Mouse (Mus musculus) neural tube, embryonic 15.5 days (tissue): ENCODE results near the gene Gm20388. TPM values are rescaled to one million over a fixed set of nuclear protein-coding genes. Genes with fewer than 3 reads are reported as not detected.
A peak's percentile ranks its signal among the peaks of the same experiment; 100 is the strongest.
"Not testable (repeated sequence)": the region's sequence is repeated elsewhere in the genome, so short reads cannot be mapped to it uniquely, and the experiment has no call there.

Experiments
- ATAC-seq: fragments of 200-750 bp; cut with Nextera tagmentation; 2 replicates; pipeline ENCODE4 v1.8.0; 2017; ENCODE audit warnings: mild to moderate bottlenecking, moderate TSS enrichment, moderate library complexity; ENCODE audit not compliant: low FRiP score
- H3K27ac ChIP-seq: fragments of 300-500 bp; sonication (generic); replicated peaks from 2 replicates; pipeline ENCODE4 v1.5.1; 2015; ENCODE audit warnings: mild to moderate bottlenecking, inconsistent platforms
- H3K27me3 ChIP-seq: fragments of 300-500 bp; sonication (generic); replicated peaks from 2 replicates; pipeline ENCODE4 v1.6.1; 2015; ENCODE audit warnings: inconsistent platforms
- H3K36me3 ChIP-seq: fragments of 300-500 bp; sonication (generic); 2 replicates; pipeline ENCODE4 v1.6.1; 2015; ENCODE audit warnings: inconsistent platforms
- H3K4me1 ChIP-seq: fragments of 300-500 bp; sonication (generic); 2 replicates; pipeline ENCODE4 v1.6.1; 2015; ENCODE audit warnings: inconsistent platforms
- H3K4me2 ChIP-seq: fragments of 300-500 bp; sonication (generic); 2 replicates; pipeline ENCODE4 v1.6.1; 2015; ENCODE audit warnings: inconsistent platforms, mild to moderate bottlenecking, moderate library complexity
- H3K4me3 ChIP-seq: fragments of 300-500 bp; sonication (generic); replicated peaks from 2 replicates; pipeline ENCODE4 v1.5.1; 2015; ENCODE audit warnings: mild to moderate bottlenecking, inconsistent platforms
- H3K9ac ChIP-seq: fragments of 300-500 bp; sonication (generic); replicated peaks from 2 replicates; pipeline ENCODE4 v1.6.1; 2015; ENCODE audit warnings: mild to moderate bottlenecking, inconsistent platforms
- H3K9me3 ChIP-seq: fragments of 300-500 bp; sonication (generic); replicated peaks from 2 replicates; pipeline ENCODE4 v1.6.1; 2016; ENCODE audit warnings: inconsistent platforms
- WGBS: fragments of 180-500 bp; shearing (Covaris S2); methylation state at CpG from one replicate; pipeline ENCODE4 v1.1.7; 2015; ENCODE audit warnings: mixed read lengths; 5-methylcytosine and 5-hydroxymethylcytosine counted together
- polyA plus RNA-seq: library from polyadenylated mRNA; unstranded; fragments of >200 nt; fragmentation: Nextera tagmentation; extraction: Ambion mirVana; gene quantifications from 2 replicates; pipeline ENCODE4 v1.2.1, GENCODE M21; 2015

The Gm20388 gene
- polyA plus RNA-seq, 1 experiment from 2014 or later: not detected

DNA sequence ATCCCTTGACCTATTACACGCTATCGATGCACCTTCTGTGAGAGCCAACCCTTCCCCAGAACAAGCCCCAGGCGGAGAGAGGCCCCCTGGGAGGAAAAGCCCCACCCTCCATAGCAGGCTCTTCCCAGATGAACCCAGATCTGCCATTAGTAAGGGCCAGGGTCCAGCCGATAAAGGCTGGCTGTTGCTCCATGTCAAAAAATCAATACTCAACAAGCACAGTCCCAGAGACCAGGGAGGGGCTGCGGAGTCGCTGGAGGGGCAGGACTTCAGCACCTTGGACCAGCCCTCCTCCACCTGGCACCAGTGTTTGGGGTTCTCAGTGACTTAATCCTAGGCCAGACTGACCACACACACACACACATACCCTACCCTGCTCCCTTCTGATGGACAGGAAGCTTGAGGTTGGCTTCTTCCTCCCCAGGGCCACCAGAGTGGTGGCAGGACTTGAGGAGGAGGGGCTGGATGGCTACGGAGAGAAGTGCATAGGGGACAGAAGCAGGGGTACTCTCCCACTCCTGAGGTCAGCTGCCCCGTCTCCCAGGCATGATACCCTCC, 2407.4 kb downstream of the Gm20388 start:
- no peaks in the 10 kb centered on the region for H3K36me3 ChIP-seq
- ATAC-seq: no peak

GRCm38 (mm10) chr8:122319045-122319707, 2408.5 kb downstream of the Gm20388 start:
- no peak overlapping the region for H3K4me2 ChIP-seq
- H3K4me3 ChIP-seq: no peak overlapping the region
- H3K9ac ChIP-seq: no peak overlapping the region
- no peaks in the 10 kb centered on the region for H3K9me3 ChIP-seq
- H3K27ac ChIP-seq: no peak overlapping the region
- no peak for ATAC-seq
- 83% methylated on average over 11 of the region's 11 CpGs for WGBS
- H3K4me1 ChIP-seq: peaks cover 24% of the 10 kb centered on the region
- no peaks in the 10 kb centered on the region for H3K36me3 ChIP-seq
- H3K27me3 ChIP-seq: no peaks in the 10 kb centered on the region

More for the DNA sequence above, 2407.4 kb downstream of the Gm20388 start:
- H3K4me2 ChIP-seq: no peak overlapping the region
- H3K4me3 ChIP-seq: no peak overlapping the region
- H3K4me1 ChIP-seq: peaks cover 18% of the 10 kb centered on the region
- no peak overlapping the region for H3K9ac ChIP-seq
- no peak overlapping the region for H3K27ac ChIP-seq
- WGBS: 65% methylated on average over 8 of the region's 8 CpGs
- H3K9me3 ChIP-seq: no peaks in the 10 kb centered on the region
- no peaks in the 10 kb centered on the region for H3K27me3 ChIP-seq

DNA sequence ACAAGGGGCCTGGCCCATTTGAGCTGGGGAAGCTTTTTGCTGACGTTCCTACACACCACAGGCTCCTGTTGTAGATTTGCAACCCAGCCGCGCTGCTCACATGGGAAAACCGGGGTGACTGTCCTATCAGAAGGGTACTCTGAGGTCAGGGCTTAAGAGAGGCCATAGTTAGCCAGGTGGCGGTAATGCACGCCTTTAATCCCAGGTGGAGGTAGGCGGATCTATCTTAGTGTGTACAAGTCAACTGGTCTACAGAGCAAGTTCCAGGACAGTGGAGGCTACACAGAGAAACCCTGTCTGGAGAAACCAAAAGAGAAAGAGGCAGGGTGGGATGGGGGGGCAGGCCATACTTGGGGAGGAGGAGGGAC, 2409.1 kb downstream of the Gm20388 start:
- Histone ChIP-seq H3K9me3 (no peaks in the 10 kb centered on the region), H3K9ac (no peak overlapping the region), H3K4me1 (peaks cover 29% of the 10 kb centered on the region), H3K4me2 (no peak overlapping the region), H3K27me3 (no peaks in the 10 kb centered on the region), H3K36me3 (no peaks in the 10 kb centered on the region), H3K4me3 (no peak overlapping the region), H3K27ac (no peak overlapping the region)
- ATAC-seq: no peak
- 86% methylated on average over 7 of the region's 7 CpGs for WGBS

GRCm38 (mm10) chr8:122320541-122320940, 2409.9 kb downstream of the Gm20388 start:
- H3K27ac ChIP-seq: peak overlapping the region; percentile 33; the same call in 1 of the 2 replicates
- ATAC-seq: no peak
- H3K27me3 ChIP-seq: no peaks in the 10 kb centered on the region
- no peak overlapping the region for H3K4me3 ChIP-seq
- H3K9me3 ChIP-seq: no peaks in the 10 kb centered on the region
- 15% methylated on average over 3 of the region's 3 CpGs for WGBS
- H3K4me2 ChIP-seq: no peak overlapping the region
- H3K4me1 ChIP-seq: peaks cover 31% of the 10 kb centered on the region
- no peaks in the 10 kb centered on the region for H3K36me3 ChIP-seq
- H3K9ac ChIP-seq: no peak overlapping the region

- ATAC-seq: no peak
- Histone ChIP-seq H3K4me2 (no peak overlapping the region), H3K27ac (no peak overlapping the region), H3K36me3 (no peaks in the 10 kb centered on the region), H3K9ac (no peak overlapping the region), H3K4me3 (no peak overlapping the region), H3K4me1 (peaks cover 39% of the 10 kb centered on the region), H3K27me3 (no peaks in the 10 kb centered on the region), H3K9me3 (no peaks in the 10 kb centered on the region)
- 74% methylated on average over 10 of the region's 10 CpGs for WGBS
Measured at GRCm38 (mm10) chr8:122321455-122321921, 2410.8 kb downstream of the Gm20388 start.

DNA sequence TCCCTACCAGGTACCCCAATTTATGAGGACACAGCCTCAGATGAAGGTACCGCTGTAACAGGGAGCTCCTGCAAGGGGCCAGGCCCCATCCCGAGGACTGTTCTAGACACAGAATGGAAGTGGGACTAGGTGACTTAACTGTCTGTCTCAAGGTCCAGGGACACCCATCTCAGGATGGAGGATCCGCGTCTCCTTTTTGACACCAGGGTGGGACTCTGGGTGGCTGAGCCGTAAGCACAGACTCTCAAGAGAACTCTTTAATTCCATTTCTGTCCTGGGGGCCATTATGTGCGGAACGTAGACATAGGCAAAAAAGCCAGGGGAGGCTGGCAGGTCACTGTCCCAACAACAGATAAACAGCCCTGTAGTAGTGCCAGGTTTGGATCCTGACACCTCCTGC, 2411.5 kb downstream of the Gm20388 start:
- no peak overlapping the region for H3K9ac ChIP-seq
- ATAC-seq: no peak
- H3K4me2 ChIP-seq: no peak overlapping the region
- H3K9me3 ChIP-seq: no peaks in the 10 kb centered on the region
- H3K4me1 ChIP-seq: peaks cover 39% of the 10 kb centered on the region
- no peaks in the 10 kb centered on the region for H3K36me3 ChIP-seq
- WGBS: 87% methylated on average over 7 of the region's 7 CpGs
- H3K27me3 ChIP-seq: no peaks in the 10 kb centered on the region
- no peak overlapping the region for H3K4me3 ChIP-seq
- no peak overlapping the region for H3K27ac ChIP-seq

GRCm38 (mm10) chr8:122322792-122323191, 2412.2 kb downstream of the Gm20388 start:
- H3K36me3 ChIP-seq: no peaks in the 10 kb centered on the region
- H3K4me2 ChIP-seq: no peak overlapping the region
- H3K27ac ChIP-seq: no peak overlapping the region
- H3K9ac ChIP-seq: no peak overlapping the region
- H3K9me3 ChIP-seq: no peaks in the 10 kb centered on the region
- H3K27me3 ChIP-seq: no peaks in the 10 kb centered on the region
- peaks cover 39% of the 10 kb centered on the region for H3K4me1 ChIP-seq
- no peak for ATAC-seq
- H3K4me3 ChIP-seq: no peak overlapping the region
- WGBS: 49% methylated on average over 11 of the region's 11 CpGs

- H3K9ac ChIP-seq: not testable (repeated sequence)
Measured at GRCm38 (mm10) chr8:122323951-122324402, 2413.3 kb downstream of the Gm20388 start.

DNA sequence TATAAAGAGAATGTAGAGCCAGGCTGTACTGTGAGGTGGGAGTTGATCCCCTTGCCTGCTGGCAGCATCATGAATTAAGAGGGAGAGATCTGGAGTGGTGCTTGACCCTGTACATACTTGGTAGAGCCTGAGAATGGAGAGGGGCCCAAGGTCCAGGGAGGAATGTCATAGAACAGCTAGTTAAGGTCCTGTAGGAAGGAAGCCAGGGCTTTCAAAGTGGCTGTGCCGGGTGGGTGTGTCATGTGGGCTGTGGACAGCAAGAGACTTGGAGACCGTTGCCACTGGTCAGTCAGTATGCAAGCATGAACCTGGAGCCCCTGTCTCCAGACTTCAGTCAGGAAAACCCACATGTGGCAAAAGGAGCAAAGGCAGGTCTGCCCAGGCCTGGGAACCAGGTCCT, 2414.6 kb downstream of the Gm20388 start:
- no peak overlapping the region for H3K4me3 ChIP-seq
- no peak for ATAC-seq
- H3K36me3 ChIP-seq: no peaks in the 10 kb centered on the region
- H3K4me2 ChIP-seq: no peak overlapping the region
- H3K4me1 ChIP-seq: peaks cover 53% of the 10 kb centered on the region
- H3K27me3 ChIP-seq: no peaks in the 10 kb centered on the region
- no peaks in the 10 kb centered on the region for H3K9me3 ChIP-seq
- no peak overlapping the region for H3K27ac ChIP-seq
- no peak overlapping the region for H3K9ac ChIP-seq
- WGBS: 89% methylated on average over 2 of the region's 2 CpGs

More at GRCm38 (mm10) chr8:122323951-122324402, 2413.3 kb downstream of the Gm20388 start:
- WGBS: 5% methylated on average over 13 of the region's 13 CpGs
- H3K4me2 ChIP-seq, ATAC-seq, H3K4me3 ChIP-seq, H3K27ac ChIP-seq, H3K27me3 ChIP-seq, H3K36me3 ChIP-seq, H3K9me3 ChIP-seq: not testable (repeated sequence)
- peaks cover 44% of the 10 kb centered on the region for H3K4me1 ChIP-seq

DNA sequence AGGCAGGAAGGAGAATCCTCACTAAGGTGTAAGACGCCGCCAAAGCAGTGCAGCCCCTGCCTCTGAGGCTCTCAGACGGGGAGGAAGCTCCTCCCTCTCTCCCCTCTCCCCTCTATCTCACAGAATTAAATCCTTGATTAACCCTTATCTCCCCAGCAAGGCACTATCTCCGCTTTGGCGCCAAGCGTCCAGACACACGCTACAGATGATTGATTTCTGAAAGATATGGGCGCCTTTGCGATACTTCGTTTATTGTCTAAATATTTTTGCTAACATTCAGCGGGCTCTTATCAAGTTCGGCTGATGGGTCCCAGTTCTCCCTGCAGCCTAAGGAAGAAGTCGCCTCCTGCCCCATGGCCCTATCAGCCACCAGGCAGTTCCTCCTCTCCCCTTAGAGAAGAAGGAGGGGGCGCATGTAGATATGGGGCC, 2415.5 kb downstream of the Gm20388 start:
- Histone ChIP-seq H3K4me3 (no peak overlapping the region), H3K9me3 (no peaks in the 10 kb centered on the region), H3K27me3 (no peaks in the 10 kb centered on the region), H3K9ac (no peak overlapping the region; the same call in 1 of the 2 replicates), H3K36me3 (no peaks in the 10 kb centered on the region), H3K4me2 (peak overlapping the region; percentile 28), H3K4me1 (peaks cover 46% of the 10 kb centered on the region), H3K27ac (no peak overlapping the region)
- 26% methylated on average over 14 of the region's 14 CpGs for WGBS
- ATAC-seq: no peak

GRCm38 (mm10) chr8:122329072-122329471, 2418.4 kb downstream of the Gm20388 start:
- ATAC-seq: no peak
- Histone ChIP-seq H3K9me3 (no peaks in the 10 kb centered on the region), H3K9ac (no peak overlapping the region), H3K4me2 (no peak overlapping the region), H3K4me1 (peaks cover 36% of the 10 kb centered on the region), H3K27ac (no peak overlapping the region), H3K27me3 (peaks cover 7% of the 10 kb centered on the region), H3K4me3 (no peak overlapping the region), H3K36me3 (no peaks in the 10 kb centered on the region)
- WGBS: 73% methylated on average over 8 of the region's 8 CpGs
